Mouse (Mus musculus): Measurements from ENCODE around the gene Prss41. TPM values are rescaled to one million over a fixed set of nuclear protein-coding genes. Genes with fewer than 3 reads are reported as not detected.
A peak's percentile ranks its signal among the peaks of the same experiment; 100 is the strongest.
"Not testable (repeated sequence)": the region's sequence is repeated elsewhere in the genome, so short reads cannot be mapped to it uniquely, and the experiment has no call there.

The Prss41 gene
- polyA plus RNA-seq (2016; fragmentation: Nextera tagmentation; extraction: Ambion mirVana) = 1.6 and 1.9 TPM in 2 replicates

- peak; percentile 65 for DNase-seq (ENCODE audit: low spot score)
- peak within 1 kb of the TSS; percentile 23; the same call in 1 of the 2 replicates for H3K27ac ChIP-seq
- H3K4me3 ChIP-seq = peak within 1 kb of the TSS; percentile 45
- peaks cover 15% of the 10 kb centered on the region for H3K27me3 ChIP-seq (ENCODE audit: insufficient read depth, poor library complexity, severe bottlenecking)
- H3K9me3 ChIP-seq = no peaks in the 10 kb centered on the region
- peaks cover 11% of the 10 kb centered on the region; the same call in 1 of the 2 replicates for H3K4me1 ChIP-seq (replicated peaks)
- 20% methylated on average over 19 of the region's 19 CpGs for WGBS
- no peaks in the 10 kb centered on the region for H3K36me3 ChIP-seq
Observed at GRCm38 (mm10) chr17:23843812-23844273, at the start of gene Prss41, which contains the start of gene Prss32. Gene Prss41, minus strand, starts transcription at chr17:23844172. Gene Prss32, plus strand, starts transcription at chr17:23843855.

DNA sequence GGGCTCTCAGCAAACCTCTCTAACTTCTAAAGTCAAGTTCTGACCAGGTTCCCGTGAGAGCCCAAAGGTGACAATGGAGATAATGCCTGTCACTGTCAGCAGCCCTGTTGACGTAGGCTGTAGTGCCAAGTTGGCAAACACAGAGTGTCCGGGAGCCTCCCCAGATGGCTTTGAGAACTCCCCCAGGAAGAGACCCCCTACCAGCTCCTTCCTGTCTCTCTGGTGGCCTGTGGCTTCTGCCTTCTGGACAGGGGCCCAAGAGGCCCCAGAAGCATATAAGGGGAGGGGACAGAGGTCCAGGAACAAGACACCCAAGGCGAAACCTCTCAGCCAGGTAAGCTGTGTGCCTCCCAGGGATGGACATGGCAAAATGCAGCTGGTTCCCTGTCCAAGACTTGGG is 36.6 kb upstream of the Prss41 start, which contains the start of the genes Dcpp1 and Dcpp2:
Dcpp1 (plus strand) TSS at position 301 of the 400 bp plus-strand sequence.
Dcpp2 (plus strand) TSS at position 305 of the 400 bp plus-strand sequence.
- H3K27ac ChIP-seq; H3K9me3 ChIP-seq; H3K27me3 ChIP-seq (ENCODE audit: insufficient read depth, poor library complexity, severe bottlenecking); DNase-seq (ENCODE audit: low spot score); H3K36me3 ChIP-seq; H3K4me3 ChIP-seq; H3K4me1 ChIP-seq (replicated peaks): not testable (repeated sequence)
- WGBS = 78% methylated on average over 4 of the region's 4 CpGs

DNA sequence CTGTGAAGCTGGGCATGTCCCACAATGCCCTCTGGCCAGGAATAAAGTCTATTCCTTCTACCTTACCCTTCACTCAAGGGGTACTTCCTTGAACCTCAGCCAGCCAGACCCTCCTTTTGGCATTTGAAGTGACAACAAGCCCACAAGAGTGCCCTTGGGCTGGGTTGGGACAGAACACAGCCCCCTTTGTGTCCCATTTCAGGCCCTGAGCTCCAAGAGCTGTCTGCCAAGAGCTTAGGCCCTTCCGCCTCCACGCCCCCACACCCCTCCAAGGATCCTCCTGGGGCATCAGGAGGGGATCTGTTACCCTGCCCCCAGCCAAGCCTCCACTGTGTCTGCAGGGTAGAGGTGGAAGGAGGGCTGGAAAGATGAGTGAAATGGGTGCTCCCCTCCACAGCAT is 33.2 kb upstream of the Prss41 start:
- no peak overlapping the region for H3K4me3 ChIP-seq
- no peaks in the 10 kb centered on the region for H3K9me3 ChIP-seq
- no peaks in the 10 kb centered on the region for H3K27me3 ChIP-seq (ENCODE audit: insufficient read depth, poor library complexity, severe bottlenecking)
- H3K27ac ChIP-seq = no peak overlapping the region
- H3K36me3 ChIP-seq = no peaks in the 10 kb centered on the region
- DNase-seq (ENCODE audit: low spot score) = no peak
- peaks cover 2% of the 10 kb centered on the region; the same call in 1 of the 2 replicates for H3K4me1 ChIP-seq (replicated peaks)
- 83% methylated on average over 2 of the region's 2 CpGs for WGBS

GRCm38 (mm10) chr17:23876741-23877140 is 32.8 kb upstream of the Prss41 start:
- Histone ChIP-seq H3K9me3 (no peaks in the 10 kb centered on the region), H3K27ac (no peak overlapping the region), H3K4me3 (no peak overlapping the region), H3K27me3 (ENCODE audit: insufficient read depth, poor library complexity, severe bottlenecking) (no peaks in the 10 kb centered on the region), H3K36me3 (no peaks in the 10 kb centered on the region), H3K4me1 (replicated peaks) (peaks cover 2% of the 10 kb centered on the region; the same call in 1 of the 2 replicates)
- WGBS = 64% methylated on average over 3 of the region's 3 CpGs
- no peak for DNase-seq (ENCODE audit: low spot score)

DNA sequence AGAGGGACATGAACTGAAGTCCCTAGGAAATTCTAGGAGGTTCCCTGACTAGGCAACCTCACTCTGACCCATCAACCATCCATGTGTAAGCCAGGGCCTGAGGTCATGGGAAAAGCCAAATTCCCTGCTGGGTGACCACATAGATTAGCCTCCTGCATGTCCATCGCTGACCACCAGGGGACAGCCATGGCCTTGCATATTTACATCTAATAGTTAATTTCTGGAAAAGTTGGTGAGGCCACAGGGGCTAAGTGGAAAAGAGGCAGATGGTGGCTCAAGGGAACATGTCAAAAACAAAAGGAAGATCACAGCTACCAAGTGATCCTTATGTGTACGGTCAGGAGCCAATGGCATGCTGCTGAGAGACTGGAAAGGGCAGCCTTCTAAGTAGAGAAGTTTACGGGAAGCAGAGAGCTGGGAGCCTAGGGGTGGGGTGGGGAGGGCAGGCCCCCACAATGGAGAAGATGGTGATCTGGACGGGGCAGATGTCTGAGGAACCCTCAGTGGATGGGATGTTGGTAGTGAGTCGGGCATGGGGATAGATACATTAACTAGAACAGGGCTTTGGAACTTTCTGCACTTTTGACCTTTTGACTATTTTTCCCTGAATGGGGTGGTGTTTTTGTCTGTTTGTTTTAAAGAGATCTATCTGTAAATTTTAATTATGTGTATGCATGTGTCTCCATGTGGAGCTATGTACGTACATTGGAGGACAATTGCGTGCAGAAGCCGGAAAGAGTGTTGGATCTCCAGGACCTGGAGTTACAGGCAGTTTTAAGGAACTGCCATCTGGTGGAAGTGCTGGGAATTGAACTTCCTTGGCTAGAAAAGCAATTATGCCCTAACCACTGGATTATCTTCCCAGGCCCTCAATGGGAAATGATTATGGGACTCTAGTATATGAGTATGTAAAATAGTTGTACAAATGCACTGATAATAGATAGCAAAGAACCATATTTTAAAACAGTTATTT is 30.2 kb upstream of the Prss41 start:
- Histone ChIP-seq H3K36me3 (no peaks in the 10 kb centered on the region), H3K27ac (no peak overlapping the region), H3K4me3 (no peak overlapping the region), H3K4me1 (replicated peaks) (peaks cover 7% of the 10 kb centered on the region; the same call in 1 of the 2 replicates), H3K9me3 (no peaks in the 10 kb centered on the region), H3K27me3 (ENCODE audit: insufficient read depth, poor library complexity, severe bottlenecking) (no peaks in the 10 kb centered on the region)
- peak; percentile 69 for DNase-seq (ENCODE audit: low spot score)
- WGBS = 53% methylated on average over 8 of the region's 8 CpGs

- H3K4me1 ChIP-seq (replicated peaks) = 0 out of 2 replicates have a peak, but pooled peaks cover 4% of the 10 kb centered on the region
- no peaks in the 10 kb centered on the region for H3K36me3 ChIP-seq
- H3K9me3 ChIP-seq = 0 out of 2 replicates have a peak, but pooled peaks cover 4% of the 10 kb centered on the region
- H3K27me3 ChIP-seq (ENCODE audit: insufficient read depth, poor library complexity, severe bottlenecking) = no peaks in the 10 kb centered on the region
- no peak for DNase-seq (ENCODE audit: low spot score)
- no peak overlapping the region for H3K4me3 ChIP-seq
- 90% methylated on average over 11 of the region's 11 CpGs for WGBS
- no peak overlapping the region for H3K27ac ChIP-seq
Observed at GRCm38 (mm10) chr17:23868513-23868912, 24.5 kb upstream of the Prss41 start.

DNA sequence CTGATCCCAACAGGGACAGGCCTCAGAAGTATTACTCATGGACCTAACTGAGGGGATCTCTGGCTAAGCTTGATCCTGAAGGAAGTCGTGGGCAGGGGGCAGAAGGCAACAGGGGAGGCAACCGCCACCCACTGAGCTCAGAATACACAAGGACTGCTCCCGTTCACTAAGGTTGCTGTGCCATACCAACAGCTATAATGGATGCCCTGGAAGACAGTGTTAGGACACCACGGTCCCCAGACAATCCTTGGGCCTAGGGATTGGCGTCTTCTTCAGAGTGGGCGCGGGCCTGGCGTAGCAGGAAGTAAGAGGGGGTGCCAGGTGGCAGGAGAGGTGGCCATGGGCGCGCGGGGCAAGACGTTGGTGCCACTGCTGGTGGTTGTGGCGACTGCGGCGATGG is 23.8 kb upstream of the Prss41 start, which contains the start of gene Prss21:
Prss21 (plus strand) TSS at position 301 of the 400 bp plus-strand sequence.
- 0 out of 2 replicates have a peak, but pooled peaks cover 4% of the 10 kb centered on the region for H3K9me3 ChIP-seq
- no peak within 1 kb of the TSS for H3K4me3 ChIP-seq
- no peaks in the 10 kb centered on the region for H3K27me3 ChIP-seq (ENCODE audit: insufficient read depth, poor library complexity, severe bottlenecking)
- H3K36me3 ChIP-seq = no peaks in the 10 kb centered on the region
- DNase-seq (ENCODE audit: low spot score) = no peak
- H3K27ac ChIP-seq = no peak within 1 kb of the TSS
- WGBS = 83% methylated on average over 15 of the region's 15 CpGs
- H3K4me1 ChIP-seq (replicated peaks) = 0 out of 2 replicates have a peak, but pooled peaks cover 4% of the 10 kb centered on the region

- WGBS = 80% methylated on average over 4 of the region's 4 CpGs
- Histone ChIP-seq H3K4me3 (no peak overlapping the region), H3K27me3 (ENCODE audit: insufficient read depth, poor library complexity, severe bottlenecking) (0 out of 2 replicates have a peak, but pooled peaks cover 2% of the 10 kb centered on the region), H3K9me3 (0 out of 2 replicates have a peak, but pooled peaks cover 4% of the 10 kb centered on the region), H3K36me3 (no peaks in the 10 kb centered on the region), H3K27ac (no peak overlapping the region), H3K4me1 (replicated peaks) (no peaks in the 10 kb centered on the region)
- DNase-seq (ENCODE audit: low spot score) = no peak
Observed at GRCm38 (mm10) chr17:23862926-23863325, 19.0 kb upstream of the Prss41 start.

GRCm38 (mm10) chr17:23857913-23858312 is 13.9 kb upstream of the Prss41 start:
- Histone ChIP-seq H3K36me3 (no peaks in the 10 kb centered on the region), H3K4me3 (no peak overlapping the region), H3K4me1 (replicated peaks) (no peaks in the 10 kb centered on the region), H3K9me3 (no peaks in the 10 kb centered on the region), H3K27me3 (ENCODE audit: insufficient read depth, poor library complexity, severe bottlenecking) (0 out of 2 replicates have a peak, but pooled peaks cover 2% of the 10 kb centered on the region), H3K27ac (no peak overlapping the region)
- no peak for DNase-seq (ENCODE audit: low spot score)
- WGBS = 83% methylated on average over 2 of the region's 2 CpGs

GRCm38 (mm10) chr17:23857193-23857592 is 13.2 kb upstream of the Prss41 start:
- 91% methylated on average over 6 of the region's 6 CpGs for whole genome bisulfite sequencing

DNA sequence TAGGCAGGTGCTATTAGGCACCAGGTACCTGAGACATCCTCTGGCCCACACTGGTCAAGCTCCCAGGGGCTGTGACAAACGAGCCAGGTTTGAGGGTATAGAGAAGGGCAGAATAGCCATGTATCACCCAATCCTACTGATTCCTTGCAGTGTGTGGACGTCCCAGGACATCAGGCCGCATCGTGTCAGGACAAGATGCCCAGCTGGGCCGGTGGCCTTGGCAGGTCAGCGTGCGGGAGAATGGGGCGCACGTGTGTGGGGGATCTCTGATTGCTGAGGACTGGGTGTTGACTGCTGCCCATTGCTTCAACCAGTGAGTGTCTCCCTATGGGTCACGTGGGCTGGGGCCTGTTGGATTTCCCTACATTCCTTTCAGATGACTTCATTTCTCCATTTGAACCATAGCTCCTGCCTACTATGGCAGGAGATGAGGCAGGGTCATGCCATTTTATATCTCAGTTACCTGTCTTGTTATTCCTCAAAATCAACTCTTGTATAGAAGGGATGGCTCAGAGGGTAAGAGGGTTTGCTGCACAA is 10.3 kb upstream of the Prss41 start:
- no peak overlapping the region for H3K4me3 ChIP-seq
- H3K27ac ChIP-seq = no peak overlapping the region
- no peak for DNase-seq (ENCODE audit: low spot score)
- no peaks in the 10 kb centered on the region for H3K36me3 ChIP-seq
- 87% methylated on average over 10 of the region's 10 CpGs for WGBS
- H3K9me3 ChIP-seq = no peaks in the 10 kb centered on the region
- H3K4me1 ChIP-seq (replicated peaks) = no peaks in the 10 kb centered on the region
- no peaks in the 10 kb centered on the region for H3K27me3 ChIP-seq (ENCODE audit: insufficient read depth, poor library complexity, severe bottlenecking)

More at GRCm38 (mm10) chr17:23857193-23857592, 13.2 kb upstream of the Prss41 start:
- H3K27me3 ChIP-seq (ENCODE audit: insufficient read depth, poor library complexity, severe bottlenecking) = 0 out of 2 replicates have a peak, but pooled peaks cover 2% of the 10 kb centered on the region
- H3K27ac ChIP-seq = no peak overlapping the region
- H3K4me3 ChIP-seq = no peak overlapping the region
- no peaks in the 10 kb centered on the region for H3K9me3 ChIP-seq
- no peaks in the 10 kb centered on the region for H3K4me1 ChIP-seq (replicated peaks)
- no peaks in the 10 kb centered on the region for H3K36me3 ChIP-seq
- DNase-seq (ENCODE audit: low spot score) = no peak

DNA sequence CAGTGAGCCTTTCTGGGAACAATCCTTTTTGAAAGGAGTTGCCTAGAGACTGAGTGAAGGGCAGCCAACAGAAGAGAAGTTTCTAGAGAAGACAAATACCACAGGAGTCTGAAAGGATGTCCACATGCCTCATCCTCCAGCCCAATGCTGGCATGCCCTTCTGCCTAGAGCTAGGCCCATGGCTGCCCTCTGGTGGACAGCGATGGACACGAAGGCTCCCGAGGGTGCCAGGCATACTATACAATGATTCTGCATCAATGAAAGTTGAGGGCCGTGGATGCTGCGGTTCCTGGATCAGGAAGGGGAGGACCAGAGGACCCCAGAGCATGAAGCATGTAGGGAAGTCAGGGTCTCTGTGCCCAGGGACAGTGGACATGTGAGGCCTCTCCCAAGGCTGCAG is 9.3 kb upstream of the Prss41 start:
- Histone ChIP-seq H3K4me1 (replicated peaks) (no peaks in the 10 kb centered on the region), H3K4me3 (no peak overlapping the region), H3K27me3 (ENCODE audit: insufficient read depth, poor library complexity, severe bottlenecking) (no peaks in the 10 kb centered on the region), H3K9me3 (no peaks in the 10 kb centered on the region), H3K27ac (no peak overlapping the region), H3K36me3 (no peaks in the 10 kb centered on the region)
- 38% methylated on average over 5 of the region's 5 CpGs for WGBS
- DNase-seq (ENCODE audit: low spot score) = peak; percentile 57

Data from hindbrain, embryonic 10.5 days (tissue).